Mouse (Mus musculus): ENCODE data around the gene Btbd18.

DNA sequence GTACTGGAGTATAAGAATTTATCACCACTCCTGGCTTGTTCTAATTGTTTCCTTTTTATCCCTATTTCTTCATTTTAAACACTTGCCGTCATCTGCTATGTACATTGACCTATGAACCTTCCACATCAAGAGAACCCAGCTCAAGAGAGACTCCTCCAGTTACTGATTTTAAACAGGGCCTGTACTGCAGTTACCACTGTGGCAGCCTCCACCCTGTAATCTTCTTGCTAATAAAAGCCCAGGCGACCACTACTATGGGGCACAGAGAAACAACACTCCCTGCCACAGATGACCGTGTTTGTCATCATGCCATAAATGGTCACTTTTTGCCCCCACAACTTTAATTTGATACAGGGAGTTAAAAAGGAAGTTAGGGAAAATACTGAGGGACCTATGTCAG lies 31.8 kb upstream of the Btbd18 start:
- TF ChIP-seq GATA1 (IDR thresholded peaks at IDR 0.05; ENCODE audit: borderline replicate concordance, low read length) (no peak), FLI1 (IDR thresholded peaks at IDR 0.05; ENCODE audit: low read length) (no peak)

Data from megakaryocyte, embryonic 14.5 days (primary cell).